Mouse (Mus musculus) heart, postnatal 36 days (tissue): ENCODE results near the gene Inmt. TPM values are rescaled to one million over a fixed set of nuclear protein-coding genes. Genes with fewer than 3 reads are reported as not detected.

ENCODE experiments used
- DNase-seq, 2 experiments: peaks; one replicate each; pipeline ENCODE4 v3.0.0; 2021 to 2022
- intact Hi-C: fragments of 180-260 bp; cut with DNase I; formaldehyde crosslinking; loops from one replicate; pipeline ENCODE4 v1.15.1; 2025
- total RNA-seq, 2 experiments: library from RNA; stranded (reverse); gene quantifications; 2 replicates each; pipeline ENCODE4 v1.2.3; 2021

The Inmt gene
- total RNA-seq, 2 experiments from 2014 or later, result 23.4 to 29.7 TPM

DNA sequence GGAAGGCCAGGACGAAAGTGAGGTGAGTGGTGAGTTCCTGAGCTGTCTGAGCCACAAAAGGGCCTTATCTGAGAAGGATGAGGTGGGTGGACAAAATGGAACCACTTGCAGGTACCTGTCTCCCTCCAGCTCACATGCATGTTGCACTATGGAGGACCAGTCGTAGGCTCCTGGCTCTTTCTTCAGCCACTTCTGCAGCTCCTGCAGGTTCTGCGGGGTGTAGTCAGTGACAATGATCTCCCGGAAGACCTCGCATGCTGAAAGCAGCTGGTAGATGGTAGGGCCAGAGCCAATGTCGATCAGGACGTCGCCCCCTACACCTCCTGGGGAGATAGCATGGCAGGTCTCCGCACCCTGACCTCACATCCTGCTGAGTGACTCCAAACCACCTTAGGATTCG is 1.7 kb downstream of the Inmt start:
- no peak for DNase-seq
- intact Hi-C loops, result no loop called here

DNA sequence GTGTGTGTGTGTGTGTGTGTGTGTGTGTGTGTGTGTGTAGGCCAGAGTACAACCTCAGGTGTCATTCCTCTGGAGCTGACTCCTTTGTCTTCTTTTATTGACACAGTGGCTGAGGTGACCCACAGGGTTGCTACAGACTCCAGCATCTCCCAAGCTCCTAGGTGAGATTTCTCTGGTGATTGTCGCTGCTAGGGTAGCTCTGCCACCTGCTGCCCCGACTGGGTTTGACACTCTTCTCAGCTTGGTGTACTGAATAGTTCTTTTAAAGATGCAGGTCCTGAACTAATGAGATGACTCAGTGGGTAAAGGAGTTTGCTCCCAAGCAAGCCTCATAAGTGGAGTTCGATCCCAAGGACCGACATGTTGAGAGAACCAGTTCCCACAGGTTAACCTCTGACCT is 3.2 kb downstream of the Inmt start:
- DNase-seq, result no peak
- intact Hi-C loops, result no loop called here

DNA sequence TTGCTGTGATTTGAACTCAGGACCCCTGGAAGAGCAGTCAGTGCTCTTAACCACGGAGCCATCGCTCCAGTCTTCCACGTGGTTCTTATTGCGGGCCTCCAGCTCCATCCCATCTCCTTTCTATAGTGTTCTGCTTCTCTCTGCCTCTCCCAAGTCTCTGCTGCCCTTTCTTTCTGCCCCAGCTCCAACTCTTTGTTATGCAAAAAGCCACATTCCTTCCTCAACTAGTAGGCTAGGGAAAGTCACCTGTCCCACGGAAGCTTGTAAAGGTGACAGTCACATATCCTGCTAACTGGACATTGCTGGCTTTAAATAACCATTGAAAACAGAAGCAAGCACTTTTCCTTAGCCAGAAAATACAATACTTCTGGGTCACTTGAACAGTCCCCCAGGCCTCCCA is 5.0 kb downstream of the Inmt start:
- no peak for DNase-seq
- intact Hi-C loops, result loop anchor here (5.0 to 10.0 kb wide), 3 partner anchors 133 to 585 kb away; partner anchors contain the start of genes Gars and Znrf2

DNA sequence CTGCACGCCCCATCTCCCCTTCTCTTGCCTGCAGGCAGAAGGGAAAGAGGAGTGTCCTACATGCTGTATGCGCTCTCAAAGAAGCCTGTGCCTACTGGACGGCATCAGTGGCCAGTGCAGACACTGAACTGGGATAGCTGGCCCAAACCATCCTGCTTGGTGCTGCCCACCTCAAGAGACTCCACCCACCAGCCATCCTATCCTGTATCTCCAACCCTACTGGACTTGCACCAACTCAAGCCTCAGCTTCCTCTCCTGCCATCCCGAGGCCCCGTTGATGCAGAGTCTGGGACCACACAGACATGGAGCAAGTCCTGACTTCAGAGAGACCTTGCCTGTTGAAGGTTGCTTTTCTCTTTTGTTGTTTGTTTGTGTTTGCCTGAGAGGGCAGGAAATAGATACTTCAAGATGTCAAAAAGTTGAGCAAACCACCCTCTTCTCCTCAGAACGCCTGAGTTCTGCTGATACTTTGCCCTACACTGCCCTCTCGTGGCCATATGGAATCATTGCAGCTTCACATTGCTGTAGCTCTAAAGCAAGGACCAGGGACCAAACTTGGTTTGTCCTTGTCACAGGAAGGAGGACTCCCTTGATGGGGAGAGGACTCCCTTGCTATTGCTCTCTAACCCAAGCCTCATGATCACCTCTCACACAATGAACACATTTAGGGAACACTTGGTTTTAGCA is 7.9 kb downstream of the Inmt start:
- peak; percentile 76 for DNase-seq
- intact Hi-C loops, result loop anchor here (1.0 to 10.0 kb wide), 7 partner anchors 90 to 582 kb away; partner anchors contain the start of genes Gars and Znrf2

DNA sequence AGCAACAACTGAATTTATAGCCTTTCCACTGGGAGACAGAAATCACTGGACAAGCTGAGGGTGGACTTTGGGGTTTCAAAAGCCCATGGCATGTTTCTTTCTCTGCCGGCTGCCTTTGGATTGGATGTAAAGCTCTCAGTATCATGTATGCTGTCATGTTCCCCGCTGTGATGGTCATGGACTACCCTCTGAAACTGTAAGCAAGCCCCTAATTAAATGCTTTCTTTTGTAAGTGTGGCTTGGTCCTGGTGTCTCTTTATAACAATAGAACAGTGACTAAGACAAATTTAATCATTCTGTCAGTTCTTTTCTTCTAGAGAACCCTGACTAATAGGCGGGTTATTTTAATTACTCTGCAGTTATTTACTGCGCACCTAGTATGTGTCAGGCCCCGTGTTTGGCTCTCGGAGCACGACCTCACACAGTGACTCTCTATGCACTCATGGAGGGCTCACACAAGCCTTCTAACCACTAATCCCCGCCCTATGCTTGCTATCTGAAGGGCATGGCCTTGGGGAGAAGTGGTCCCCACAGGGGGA is 11.7 kb downstream of the Inmt start:
- intact Hi-C loops, result loop anchor here (5.0 to 10.0 kb wide), 3 partner anchors 51 to 578 kb away; partner anchors contain the start of gene Znrf2

DNA sequence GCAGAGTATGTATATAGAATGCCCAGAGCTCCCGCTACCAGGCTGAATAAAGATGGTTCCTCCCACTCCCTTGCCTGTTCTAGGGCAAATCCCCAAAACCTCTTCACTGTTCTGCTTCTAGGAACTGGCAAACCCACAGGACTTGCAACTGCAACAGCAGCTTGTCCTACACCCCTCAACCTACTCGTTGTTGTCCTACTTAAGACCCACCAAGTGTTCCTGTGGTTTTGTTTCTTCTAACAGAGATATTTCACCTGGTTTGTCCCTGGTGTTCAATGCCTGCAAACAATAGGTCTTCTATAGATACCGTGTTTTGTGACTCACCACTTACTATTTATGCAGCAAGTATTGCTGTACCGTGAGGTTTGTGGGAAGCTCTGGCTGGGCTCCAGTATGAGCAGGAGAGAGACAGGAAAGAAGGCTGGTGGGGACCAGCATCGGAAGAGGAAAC is 13.5 kb downstream of the Inmt start:
- intact Hi-C loops, result loop anchor here (5.0 to 10.0 kb wide), 3 partner anchors 49 to 577 kb away; partner anchors contain the start of gene Znrf2

More for the DNA sequence above, 11.7 kb downstream of the Inmt start:
- no peak for DNase-seq

DNA sequence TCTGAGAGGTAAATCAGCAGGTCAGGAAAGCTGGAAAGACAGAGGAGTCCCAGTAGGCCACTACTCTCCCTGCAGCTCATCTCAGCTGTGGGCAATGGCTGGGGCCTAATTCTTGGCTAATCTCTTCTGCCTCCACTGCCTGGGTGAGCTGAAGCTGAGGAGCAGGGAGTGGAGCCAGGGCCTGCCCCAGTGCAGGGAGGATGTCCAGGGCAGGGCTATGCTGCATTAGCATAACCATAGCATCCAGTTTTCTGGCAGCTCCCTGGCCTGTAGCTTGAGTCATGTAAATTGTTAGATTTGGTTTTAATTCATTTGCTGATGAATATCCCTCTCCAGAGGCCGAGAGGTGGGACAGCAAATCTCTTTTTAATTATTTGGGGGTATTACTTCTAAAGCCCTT is 15.6 kb downstream of the Inmt start:
- intact Hi-C loops, result no loop called here
- DNase-seq, result no peak

More for the DNA sequence above, 13.5 kb downstream of the Inmt start:
- DNase-seq, result no peak

DNA sequence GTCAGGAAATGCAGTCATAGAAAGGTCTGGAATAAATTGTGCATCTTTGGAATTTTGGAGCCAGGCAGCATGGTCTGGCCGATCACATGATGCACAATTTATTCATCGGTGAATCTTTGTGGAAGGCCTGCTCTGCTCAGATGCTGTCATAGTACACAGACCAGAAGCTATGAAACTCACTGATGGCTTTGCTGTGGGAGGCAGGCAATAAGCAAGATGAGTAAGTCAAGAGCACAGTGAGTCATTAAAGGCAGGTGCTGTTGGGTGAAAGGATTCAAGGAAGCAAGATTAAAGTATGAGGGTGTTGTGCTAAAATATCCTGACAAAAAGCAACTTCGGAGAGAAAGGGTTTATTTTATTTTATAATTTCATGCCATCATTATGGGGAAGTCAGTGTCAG is 22.6 kb downstream of the Inmt start:
- intact Hi-C loops, result no loop called here
- DNase-seq, result no peak

DNA sequence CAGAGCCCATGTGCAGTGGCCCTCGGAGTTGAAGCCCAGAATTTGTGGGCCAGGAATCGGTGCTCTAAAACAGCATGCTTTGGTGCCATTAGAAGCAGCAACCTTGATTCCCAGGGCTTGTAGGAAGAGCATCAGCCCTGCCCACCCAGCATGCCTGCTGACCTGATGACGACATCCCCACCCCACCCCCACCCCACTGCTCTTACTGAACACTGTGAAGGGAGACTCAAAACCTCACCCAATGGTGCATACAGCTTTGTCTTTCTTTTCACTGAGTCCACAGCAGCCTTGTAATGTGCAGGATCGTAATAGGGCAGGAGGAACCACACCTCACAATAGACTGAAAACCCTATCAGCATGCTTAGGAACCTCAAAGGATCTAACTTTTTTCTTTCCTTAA is 28.7 kb downstream of the Inmt start:
- intact Hi-C loops, result no loop called here
- no peak for DNase-seq

DNA sequence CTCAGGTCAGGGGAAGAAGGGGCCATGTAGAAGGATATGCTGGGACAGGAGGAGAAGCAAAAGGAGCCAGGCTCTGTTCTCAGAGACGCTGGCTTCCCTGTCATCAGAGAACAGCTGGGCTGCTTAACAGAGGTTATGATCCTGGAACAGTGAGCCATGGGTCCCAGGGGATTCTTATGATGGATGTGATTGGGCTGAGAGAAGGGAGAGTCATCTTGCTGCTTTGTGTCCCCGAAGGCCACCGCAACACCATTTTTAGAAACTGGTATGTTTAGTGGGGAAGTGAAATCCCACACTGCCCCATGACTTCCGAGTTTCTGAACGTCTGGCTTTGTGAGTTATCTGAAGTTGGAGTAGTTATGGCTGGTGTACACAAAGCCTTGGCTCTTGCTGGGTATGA is 29.6 kb downstream of the Inmt start:
- intact Hi-C loops, result no loop called here
- DNase-seq, result peak; percentile 25 to 26

DNA sequence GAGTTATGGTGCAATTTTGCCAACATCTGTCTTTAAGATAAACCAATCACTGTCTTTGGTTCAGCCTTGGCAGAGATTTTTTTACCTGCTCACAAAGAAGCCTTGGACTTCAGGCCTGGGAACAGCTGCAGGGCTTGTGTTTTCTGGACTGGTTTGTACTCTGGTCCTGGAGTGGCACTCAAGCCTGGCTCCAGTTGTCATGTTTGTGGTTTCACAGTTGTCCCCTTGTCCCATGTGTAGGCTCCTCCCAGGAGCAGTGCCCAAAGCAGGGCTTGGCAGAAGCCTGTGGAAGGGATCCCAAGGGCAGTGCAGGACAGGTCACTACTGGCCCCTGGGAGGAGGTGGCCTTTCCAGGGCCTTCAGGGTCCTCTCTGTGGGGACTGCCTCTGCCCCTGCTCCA is 36.5 kb downstream of the Inmt start:
- peak; percentile 21 to 28 for DNase-seq

DNA sequence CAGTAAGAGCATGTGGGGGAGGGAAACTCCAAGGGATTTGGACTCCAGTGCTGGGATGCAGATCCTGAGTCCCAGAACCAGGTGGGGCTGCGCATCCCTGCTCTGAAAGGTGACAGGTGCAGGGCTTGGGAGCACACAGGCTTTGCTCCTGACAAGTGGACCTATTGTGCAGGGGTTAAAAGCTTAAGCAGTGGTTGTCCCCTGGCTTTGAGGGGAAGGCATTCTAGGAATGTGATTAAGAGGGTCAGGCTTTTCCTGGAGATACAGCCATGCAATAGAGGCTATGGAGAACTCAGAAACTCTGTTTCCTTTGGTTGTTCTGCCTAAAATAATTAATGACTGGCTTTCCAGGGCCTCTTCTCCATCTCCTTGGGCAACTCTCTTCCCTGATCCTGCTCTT is 41.4 kb downstream of the Inmt start:
- intact Hi-C loops, result no loop called here
- DNase-seq, result no peak

More for the DNA sequence above, 36.5 kb downstream of the Inmt start:
- intact Hi-C loops, result no loop called here

DNA sequence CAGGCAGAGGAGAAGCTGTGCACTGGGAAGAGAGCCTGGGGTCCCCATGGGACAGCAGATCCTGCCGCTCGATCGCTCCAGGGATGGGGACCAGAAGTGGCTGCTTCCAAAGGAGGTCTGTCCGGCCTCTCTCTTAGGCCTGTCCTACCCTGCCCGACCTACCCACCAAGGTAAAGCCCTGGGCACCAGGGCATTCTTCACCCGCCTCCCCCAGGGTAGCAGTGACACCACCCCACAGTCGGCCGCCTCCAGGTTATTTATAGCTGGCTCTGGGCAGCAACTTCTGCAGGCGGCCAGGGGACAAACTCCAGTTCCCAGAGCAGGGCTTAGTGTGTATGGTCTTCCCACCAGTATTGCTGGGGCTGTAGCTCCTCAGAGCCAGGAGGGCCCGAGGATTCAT is 42.0 kb downstream of the Inmt start, which contains the start of gene Crhr2:
Gene Crhr2, minus strand, starts transcription at position 223 of the 400 bp plus-strand sequence.
- DNase-seq, result peak; percentile 13 to 28
- intact Hi-C loops, result no loop called here

DNA sequence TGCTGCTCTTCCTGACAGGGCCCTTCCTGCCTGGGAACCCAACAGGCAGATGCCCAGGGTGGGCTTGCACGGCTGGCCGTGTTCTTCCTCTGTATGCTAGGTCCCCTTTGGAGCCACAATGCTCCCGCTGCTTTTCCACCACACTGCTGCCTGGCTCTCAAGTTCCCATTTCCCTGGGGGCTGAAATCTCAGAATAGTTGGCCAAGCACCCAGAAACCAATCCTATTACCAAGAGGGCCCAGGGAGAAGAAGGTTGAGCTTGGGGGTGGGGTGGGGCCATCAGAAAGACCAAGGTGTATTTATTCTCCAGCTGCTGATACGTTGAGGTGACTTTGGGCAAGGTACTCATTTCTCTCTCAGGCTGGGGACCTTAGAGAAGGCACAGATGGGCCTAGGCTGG is 43.5 kb downstream of the Inmt start:
- DNase-seq, result no peak

DNA sequence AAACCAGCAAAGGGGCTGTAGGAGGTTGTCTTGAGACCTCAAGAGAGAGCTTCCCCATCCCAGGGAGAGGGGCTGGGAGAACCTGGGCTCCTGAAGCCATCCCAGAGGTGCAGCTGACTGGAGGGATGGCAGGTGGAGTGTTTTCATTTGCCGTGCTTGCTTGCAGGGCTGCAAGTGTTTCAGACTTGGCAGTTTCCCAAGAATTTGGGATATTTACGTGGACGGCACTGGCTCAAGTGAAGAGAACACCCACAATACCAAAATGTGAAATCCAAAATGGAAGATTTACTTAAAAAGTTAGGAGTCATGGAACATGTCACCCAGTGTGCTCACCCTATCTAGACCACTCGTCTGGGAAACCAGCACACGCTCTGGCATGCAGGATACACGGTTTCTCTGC is 44.2 kb downstream of the Inmt start:
- intact Hi-C loops, result no loop called here
- no peak for DNase-seq

More for the DNA sequence above, 43.5 kb downstream of the Inmt start:
- intact Hi-C loops, result no loop called here

DNA sequence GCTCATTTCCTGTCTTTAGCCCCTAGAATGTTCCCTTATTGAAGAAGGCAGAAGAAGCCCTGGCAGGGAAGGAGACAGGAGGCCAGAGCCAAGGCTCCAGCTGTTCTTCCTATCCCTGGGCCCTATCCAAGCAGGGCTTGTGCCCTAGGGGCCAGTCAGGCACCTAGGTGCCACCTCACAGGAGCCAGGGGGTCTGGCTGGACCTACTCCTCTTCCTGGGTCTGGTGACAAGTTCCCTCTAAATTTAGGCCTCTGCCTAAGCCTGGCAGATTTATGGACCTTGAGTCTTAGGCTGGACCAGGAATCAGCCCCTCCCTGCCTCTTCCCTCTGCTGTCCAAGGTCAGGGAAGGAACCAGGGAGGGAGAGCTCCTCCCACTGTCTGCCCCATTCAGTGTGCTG is 46.5 kb downstream of the Inmt start:
- DNase-seq, result no peak
- intact Hi-C loops, result no loop called here

DNA sequence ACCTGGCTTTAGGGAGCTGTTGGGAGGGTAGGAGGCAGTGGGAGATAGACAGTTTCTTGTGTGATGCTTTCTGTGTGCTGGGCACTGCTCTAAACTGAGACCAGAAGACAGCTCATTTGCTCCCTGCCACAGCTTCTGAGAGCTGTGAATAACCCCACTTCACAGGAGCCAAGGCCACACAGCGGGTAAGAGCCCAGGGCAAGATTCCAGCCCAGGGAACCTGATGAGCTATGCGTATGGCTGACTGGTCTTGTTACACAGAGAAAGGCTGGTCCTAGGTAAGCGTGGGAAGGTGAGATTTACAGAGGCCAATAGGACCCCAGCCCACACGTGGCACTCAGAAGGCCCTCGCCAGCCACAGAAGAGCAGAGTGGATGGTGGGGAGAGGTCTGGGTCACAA is 48.3 kb downstream of the Inmt start:
- intact Hi-C loops, result no loop called here
- no peak for DNase-seq

DNA sequence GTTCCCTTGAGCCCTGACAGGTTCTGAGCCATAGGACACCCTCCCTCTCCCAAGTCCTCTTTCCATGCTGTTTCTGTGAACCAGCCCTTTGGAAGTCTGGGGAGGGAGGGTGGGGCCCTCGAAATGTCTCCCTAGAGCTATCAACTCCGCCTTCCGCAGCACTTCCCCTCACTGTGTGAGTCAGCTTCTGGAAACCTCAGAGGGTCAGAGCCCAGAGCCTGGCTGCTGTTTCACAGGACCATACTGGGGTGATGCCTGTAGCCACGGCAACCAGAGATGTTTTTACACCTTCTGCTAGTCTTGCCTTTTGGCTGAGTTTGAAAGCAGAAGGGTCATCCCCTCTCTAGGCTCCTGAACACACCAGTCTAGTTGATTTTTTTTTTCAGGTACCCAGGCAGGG is 51.8 kb downstream of the Inmt start:
- intact Hi-C loops, result no loop called here
- DNase-seq, result peak; percentile 19 to 23
